Mouse (Mus musculus) hindbrain, embryonic 14.5 days (tissue): Measurements from ENCODE around the gene Abcc4. TPM values are rescaled to one million over a fixed set of nuclear protein-coding genes. Genes with fewer than 3 reads are reported as not detected.

Experiments used
- ATAC-seq: fragments of 200-750 bp; cut with Nextera tagmentation; 2 replicates; pipeline ENCODE4 v1.8.0; 2017; ENCODE audit warnings: moderate number of reproducible peaks, mild to moderate bottlenecking, moderate TSS enrichment, moderate library complexity; ENCODE audit not compliant: low FRiP score
- DNase-seq: peaks from one replicate; pipeline ENCODE4 v3.0.0-alpha.2; 2015; ENCODE audit warnings: low spot score
- H3K27ac ChIP-seq: fragments of 300-500 bp; sonication (generic); 2 replicates; pipeline ENCODE4 v1.5.1; 2014; ENCODE audit warnings: mild to moderate bottlenecking, moderate library complexity
- H3K27me3 ChIP-seq: fragments of 300-500 bp; sonication (generic); 2 replicates; pipeline ENCODE4 v1.6.1; 2014; ENCODE audit warnings: mild to moderate bottlenecking, low read length, mixed read lengths; ENCODE audit not compliant: control insufficient read depth, insufficient read depth
- H3K36me3 ChIP-seq: fragments of 300-500 bp; sonication (generic); replicated peaks from 2 replicates; pipeline ENCODE4 v1.6.1; 2014; ENCODE audit not compliant: control insufficient read depth, insufficient read depth
- H3K4me1 ChIP-seq: fragments of 300-500 bp; sonication (generic); replicated peaks from 2 replicates; pipeline ENCODE4 v1.6.1; 2014; ENCODE audit warnings: antibody characterized with exemption, low read length, mixed read lengths; ENCODE audit not compliant: control insufficient read depth, insufficient read depth
- H3K4me2 ChIP-seq: fragments of 300-500 bp; sonication (generic); replicated peaks from 2 replicates; pipeline ENCODE4 v1.6.1; 2014; ENCODE audit warnings: mild to moderate bottlenecking, moderate library complexity
- H3K4me3 ChIP-seq: fragments of 300-500 bp; sonication (generic); replicated peaks from 2 replicates; pipeline ENCODE4 v1.5.1; 2014; ENCODE audit warnings: mild to moderate bottlenecking, low read length
- H3K9ac ChIP-seq: fragments of 300-500 bp; sonication (generic); 2 replicates; pipeline ENCODE4 v1.6.1; 2014
- H3K9me3 ChIP-seq: fragments of 300-500 bp; sonication (generic); 2 replicates; pipeline ENCODE4 v1.6.1; 2016; ENCODE audit warnings: low read length; ENCODE audit not compliant: control insufficient read depth
- WGBS: fragments of 180-500 bp; shearing (Covaris S2); extraction: QIAGEN DNeasy Blood & Tissue Kit; methylation state at CpG from one replicate; pipeline ENCODE4 v1.1.7; 2014; 5-methylcytosine and 5-hydroxymethylcytosine counted together
- polyA plus RNA-seq: library from polyadenylated mRNA; unstranded; fragments of >200 nt; fragmentation: Nextera tagmentation; extraction: Ambion mirVana; gene quantifications from 2 replicates; pipeline ENCODE4 v1.2.1, GENCODE M21; 2014

Abcc4 gene
- polyA plus RNA-seq, 1 experiment from 2014 or later: 2.6 TPM

- no peak overlapping the region for H3K27ac ChIP-seq
- H3K4me2 ChIP-seq: no peak overlapping the region
- H3K4me1 ChIP-seq: no peaks in the 10 kb centered on the region
- no peak overlapping the region for H3K9ac ChIP-seq
- H3K9me3 ChIP-seq: no peaks in the 10 kb centered on the region
- no peak for ATAC-seq
- H3K36me3 ChIP-seq: no peaks in the 10 kb centered on the region
- WGBS: 77% methylated on average over 16 of the region's 16 CpGs
- H3K27me3 ChIP-seq: no peaks in the 10 kb centered on the region
- DNase-seq: no peak
- H3K4me3 ChIP-seq: no peak overlapping the region
These were observed 97.1 kb downstream of the Abcc4 start for GRCm38 (mm10) chr14:118608816-118609465.

DNA sequence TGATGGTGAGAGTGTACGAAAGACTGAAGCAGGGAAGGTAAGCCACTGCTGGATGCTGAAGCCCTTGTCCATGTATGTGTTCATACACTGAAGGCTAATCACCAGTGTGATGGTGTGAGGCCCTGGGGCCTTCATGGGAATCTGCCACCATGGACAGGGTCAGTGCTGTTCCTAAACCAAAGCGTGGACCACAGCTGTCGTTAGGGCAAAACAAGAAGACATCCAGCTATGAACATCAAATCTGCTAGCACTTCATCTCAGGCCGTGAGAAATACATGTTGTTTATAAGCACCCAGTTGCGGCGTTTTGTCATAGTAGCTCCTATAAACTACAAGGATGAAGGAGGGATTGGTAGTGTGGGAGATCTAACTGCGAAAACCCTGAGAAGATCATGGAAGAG lies 97.7 kb downstream of the Abcc4 start:
- H3K27me3 ChIP-seq: no peaks in the 10 kb centered on the region
- H3K9me3 ChIP-seq: no peaks in the 10 kb centered on the region
- ATAC-seq (no peak), DNase-seq (no peak)
- H3K4me1 ChIP-seq: no peaks in the 10 kb centered on the region
- H3K27ac ChIP-seq: no peak overlapping the region
- no peak overlapping the region for H3K4me2 ChIP-seq
- H3K36me3 ChIP-seq: no peaks in the 10 kb centered on the region
- no peak overlapping the region for H3K9ac ChIP-seq
- H3K4me3 ChIP-seq: no peak overlapping the region
- 96% methylated on average over 7 of the region's 7 CpGs for WGBS

DNA sequence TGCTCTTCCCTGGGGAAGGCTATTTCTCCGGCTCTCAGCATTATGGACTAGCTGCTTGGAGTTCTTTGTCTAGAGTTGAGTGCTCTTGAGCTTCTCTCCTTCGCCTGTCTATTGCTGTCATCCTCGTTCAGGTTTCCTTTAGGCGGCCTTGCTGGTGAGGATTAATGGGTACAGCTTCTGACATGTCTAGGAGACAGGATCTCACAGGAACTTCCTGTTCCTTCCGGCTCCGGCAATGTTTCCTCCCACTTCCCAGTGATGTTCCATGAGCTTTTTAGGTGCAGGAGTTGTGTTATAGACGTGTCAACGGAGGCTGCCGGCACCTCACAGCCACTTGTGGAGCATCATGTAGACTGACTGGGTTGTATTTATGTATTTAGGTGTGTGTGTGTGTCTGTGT lies 99.5 kb downstream of the Abcc4 start:
- Histone ChIP-seq H3K9me3 (no peaks in the 10 kb centered on the region), H3K4me3 (no peak overlapping the region), H3K4me1 (no peaks in the 10 kb centered on the region), H3K4me2 (no peak overlapping the region), H3K27me3 (no peaks in the 10 kb centered on the region), H3K36me3 (no peaks in the 10 kb centered on the region), H3K9ac (no peak overlapping the region), H3K27ac (no peak overlapping the region)
- DNase-seq: no peak
- no peak for ATAC-seq
- WGBS: 94% methylated on average over 9 of the region's 9 CpGs

DNA sequence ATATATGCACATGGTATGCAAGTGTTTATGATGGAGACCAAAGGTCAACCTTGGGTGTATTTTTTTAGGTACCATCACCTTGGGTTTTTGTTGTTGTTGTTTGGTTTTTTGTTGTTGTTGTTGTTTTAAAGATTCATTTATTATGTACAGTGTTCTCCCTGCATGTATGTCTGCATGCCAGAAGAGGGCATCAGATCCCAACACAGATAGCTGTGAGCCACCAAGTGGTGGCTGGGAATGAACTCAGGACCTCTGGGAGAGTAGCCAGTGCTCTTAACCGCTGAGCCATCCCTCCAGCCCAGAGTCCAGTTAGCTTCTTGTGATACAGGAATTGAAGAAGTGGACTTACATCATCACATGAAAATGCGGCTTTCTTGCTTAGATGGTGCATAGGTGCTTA lies 101.1 kb downstream of the Abcc4 start:
- no peak overlapping the region for H3K27ac ChIP-seq
- no peaks in the 10 kb centered on the region for H3K9me3 ChIP-seq
- H3K36me3 ChIP-seq: no peaks in the 10 kb centered on the region
- no peaks in the 10 kb centered on the region for H3K4me1 ChIP-seq
- ATAC-seq (no peak), DNase-seq (no peak)
- no peaks in the 10 kb centered on the region for H3K27me3 ChIP-seq
- H3K4me3 ChIP-seq: no peak overlapping the region
- WGBS: 93% methylated on average over 2 of the region's 2 CpGs
- no peak overlapping the region for H3K4me2 ChIP-seq
- no peak overlapping the region for H3K9ac ChIP-seq

DNA sequence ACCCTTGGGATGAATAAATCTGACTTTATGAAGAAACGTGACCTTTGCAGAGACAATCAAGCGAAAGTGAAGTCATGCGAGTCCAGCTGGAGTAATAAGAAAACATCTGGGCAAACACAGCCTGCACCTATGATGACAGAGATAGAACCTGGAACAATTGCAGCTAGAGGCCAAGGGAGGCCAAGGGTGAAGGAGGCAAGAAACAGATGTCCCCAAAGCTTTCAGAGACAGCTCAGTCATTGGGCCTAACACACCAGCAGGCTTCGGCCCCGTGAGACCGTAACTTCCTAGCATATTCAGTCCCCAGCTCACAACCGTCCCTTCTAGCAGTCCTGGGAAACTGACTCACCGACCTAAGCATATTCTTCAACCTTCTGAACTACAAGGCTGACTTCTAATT lies 104.0 kb downstream of the Abcc4 start:
- Histone ChIP-seq H3K4me2 (no peak overlapping the region), H3K4me1 (no peaks in the 10 kb centered on the region), H3K9me3 (no peaks in the 10 kb centered on the region), H3K27me3 (no peaks in the 10 kb centered on the region), H3K9ac (no peak overlapping the region), H3K27ac (no peak overlapping the region), H3K36me3 (no peaks in the 10 kb centered on the region), H3K4me3 (no peak overlapping the region)
- ATAC-seq (no peak), DNase-seq (no peak)
- 78% methylated on average over 8 of the region's 8 CpGs for WGBS

GRCm38 (mm10) chr14:118600746-118601145 lies 105.3 kb downstream of the Abcc4 start:
- DNase-seq (no peak), ATAC-seq (no peak)
- no peak overlapping the region for H3K4me3 ChIP-seq
- no peaks in the 10 kb centered on the region for H3K27me3 ChIP-seq
- H3K4me1 ChIP-seq: no peaks in the 10 kb centered on the region
- no peak overlapping the region for H3K9ac ChIP-seq
- WGBS: 37% methylated on average over 6 of the region's 6 CpGs
- no peak overlapping the region for H3K4me2 ChIP-seq
- H3K27ac ChIP-seq: no peak overlapping the region
- H3K36me3 ChIP-seq: no peaks in the 10 kb centered on the region
- H3K9me3 ChIP-seq: no peaks in the 10 kb centered on the region

DNA sequence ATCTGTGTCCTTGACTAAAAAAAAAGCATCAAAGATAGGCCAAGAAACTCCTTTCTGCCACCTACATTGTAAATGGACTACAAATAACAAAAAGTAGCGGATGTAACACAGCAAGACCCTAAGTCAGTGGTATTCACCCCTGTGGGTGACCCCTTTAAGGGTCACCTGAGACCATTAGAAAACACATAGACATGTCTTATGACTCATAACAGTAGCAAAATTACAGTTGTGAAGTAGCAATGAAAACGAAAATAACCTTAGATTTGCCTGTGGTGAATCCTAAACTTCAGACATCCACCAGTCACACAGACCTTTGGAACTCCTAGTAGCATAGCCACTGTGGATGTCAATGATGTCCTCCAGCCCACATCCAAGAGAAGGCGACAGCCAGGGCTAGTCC lies 107.3 kb downstream of the Abcc4 start:
- no peaks in the 10 kb centered on the region for H3K9me3 ChIP-seq
- H3K27ac ChIP-seq: no peak overlapping the region
- H3K9ac ChIP-seq: no peak overlapping the region
- 95% methylated on average over 3 of the region's 3 CpGs for whole genome bisulfite sequencing
- DNase-seq (no peak), ATAC-seq (no peak)
- H3K36me3 ChIP-seq: no peaks in the 10 kb centered on the region
- no peak overlapping the region for H3K4me2 ChIP-seq
- no peaks in the 10 kb centered on the region for H3K27me3 ChIP-seq
- H3K4me1 ChIP-seq: no peaks in the 10 kb centered on the region
- no peak overlapping the region for H3K4me3 ChIP-seq

DNA sequence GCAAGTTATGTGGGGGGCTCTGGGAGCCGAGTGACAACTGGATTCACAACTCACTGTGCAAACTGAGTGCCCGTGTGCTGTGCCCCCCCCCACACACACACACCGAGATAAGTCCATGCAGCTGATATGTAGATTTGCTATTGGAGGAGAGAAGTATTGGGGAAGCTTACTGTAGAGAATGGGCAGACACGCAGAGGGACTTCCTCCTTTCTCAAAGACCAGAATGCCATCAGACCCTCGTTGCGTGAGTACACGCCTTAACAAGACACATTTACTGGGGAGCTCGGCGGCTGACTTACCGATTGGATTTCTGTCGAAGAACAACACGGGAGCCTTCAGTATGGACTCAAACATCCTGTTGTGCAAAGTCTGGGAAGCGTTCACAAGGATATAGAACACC lies 111.6 kb downstream of the Abcc4 start:
- no peaks in the 10 kb centered on the region for H3K27me3 ChIP-seq
- H3K9ac ChIP-seq: no peak overlapping the region
- H3K9me3 ChIP-seq: no peaks in the 10 kb centered on the region
- H3K4me1 ChIP-seq: no peaks in the 10 kb centered on the region
- no peak for ATAC-seq
- no peak for DNase-seq
- no peak overlapping the region for H3K4me3 ChIP-seq
- no peaks in the 10 kb centered on the region for H3K36me3 ChIP-seq
- no peak overlapping the region for H3K4me2 ChIP-seq
- H3K27ac ChIP-seq: no peak overlapping the region
- WGBS: 87% methylated on average over 13 of the region's 13 CpGs

DNA sequence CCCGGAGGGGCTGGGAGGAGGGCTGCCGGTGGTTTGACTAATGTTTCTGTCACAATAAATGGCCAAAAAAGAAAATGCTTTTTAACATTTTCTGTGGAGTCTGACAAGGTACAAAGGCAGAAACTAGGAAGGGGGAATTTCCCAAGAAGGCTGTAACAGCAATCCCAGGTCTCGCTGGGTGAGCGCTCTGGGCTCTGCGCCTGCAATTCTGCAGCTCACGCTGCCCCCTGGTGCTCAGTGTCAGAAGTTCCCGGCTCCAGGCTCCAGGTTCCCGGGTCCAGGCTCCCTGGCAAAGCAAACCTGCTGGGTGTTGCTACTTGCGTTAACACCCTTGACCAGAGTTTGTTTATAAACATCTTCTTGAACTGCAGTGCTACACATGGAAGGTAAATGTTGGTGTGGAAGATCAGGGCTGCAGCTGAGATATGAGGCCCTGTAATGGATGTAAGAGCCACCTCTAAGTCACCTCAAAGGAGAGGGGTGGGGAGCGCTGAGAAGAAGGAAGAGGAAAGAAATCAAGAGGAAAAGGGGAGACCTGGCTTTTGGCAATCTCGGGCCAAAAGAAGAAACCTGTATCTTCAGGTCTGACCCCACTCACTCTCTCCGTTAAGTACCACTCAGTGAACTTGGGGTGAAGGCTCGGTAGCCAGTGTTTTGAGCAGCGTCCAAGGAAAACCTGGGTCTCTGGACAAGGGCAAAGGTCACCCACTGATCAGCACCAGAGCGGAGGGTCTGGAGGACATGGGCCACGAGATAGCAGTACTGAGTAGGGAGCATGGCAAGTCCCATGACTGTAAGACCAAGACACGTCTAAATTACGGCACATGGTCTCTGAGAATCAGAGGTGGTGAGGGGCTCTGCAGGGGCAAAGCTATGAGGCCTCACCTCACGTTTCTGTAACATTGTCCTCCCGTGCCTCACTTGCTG lies 114.3 kb downstream of the Abcc4 start:
- WGBS: 47% methylated on average over 20 of the region's 20 CpGs
- ATAC-seq: peak; percentile 86; the same call in 1 of the 2 replicates

More for the DNA sequence above, 114.3 kb downstream of the Abcc4 start:
- Histone ChIP-seq H3K27ac (no peak overlapping the region), H3K27me3 (no peaks in the 10 kb centered on the region), H3K9ac (no peak overlapping the region), H3K4me3 (no peak overlapping the region), H3K36me3 (no peaks in the 10 kb centered on the region), H3K4me1 (no peaks in the 10 kb centered on the region), H3K4me2 (no peak overlapping the region), H3K9me3 (no peaks in the 10 kb centered on the region)
- DNase-seq: peak; percentile 89
